Mouse (Mus musculus) ovary, postnatal 14 days (tissue): ENCODE measurements around the gene Tom1l2.

Source experiments
- DNase-seq: peaks from one replicate; pipeline ENCODE4 v3.0.0; 2022; ENCODE audit warnings: low spot score

The Tom1l2 gene

GRCm38 (mm10) chr11:60352559-60353411, at the start of gene Tom1l2, which contains the start of gene Drc3:
Tom1l2 (minus strand) TSS chr11:60352905.
Drc3 (plus strand) TSS chr11:60353329.
- peak; percentile 95 for DNase-seq

DNA sequence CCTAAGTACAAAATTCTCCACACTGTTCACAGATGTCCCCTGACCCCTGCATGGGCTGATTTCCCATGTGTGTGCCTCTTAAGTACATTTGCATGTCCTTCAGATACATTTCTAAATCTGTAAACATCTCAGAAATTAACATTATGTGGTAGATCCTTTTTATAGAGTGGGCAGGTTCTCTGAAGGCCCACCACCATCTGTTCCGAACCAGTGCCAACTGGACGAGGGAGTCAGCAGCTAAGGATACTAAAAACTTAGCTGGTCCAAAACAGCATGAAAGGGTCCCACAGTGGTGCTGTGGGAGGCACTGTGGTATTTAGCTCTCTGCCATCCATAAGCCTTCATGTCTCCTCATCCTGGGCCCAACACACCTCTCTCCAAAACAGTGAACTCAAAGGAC, 44.5 kb upstream of the Tom1l2 start:
- no peak for DNase-seq

DNA sequence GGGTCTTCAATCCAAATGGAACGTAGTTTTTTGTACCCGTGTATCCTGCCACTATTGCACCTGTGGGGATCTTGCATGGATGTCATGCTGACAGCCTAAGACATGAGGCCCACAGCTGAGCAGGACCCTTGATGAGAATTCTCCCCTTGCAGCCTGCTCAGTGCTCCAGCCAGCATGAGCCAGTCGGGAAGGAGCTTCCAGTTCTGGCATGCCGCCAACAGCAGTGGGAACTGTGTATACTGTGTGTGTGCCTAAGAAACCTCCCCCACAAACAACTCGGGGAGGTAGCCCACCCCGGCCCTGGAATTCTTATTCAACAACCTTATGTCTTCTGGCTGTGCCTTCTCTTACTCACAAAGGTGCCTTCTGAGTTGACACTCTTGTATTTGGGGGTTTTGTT, 43.8 kb upstream of the Tom1l2 start:
- no peak for DNase-seq

DNA sequence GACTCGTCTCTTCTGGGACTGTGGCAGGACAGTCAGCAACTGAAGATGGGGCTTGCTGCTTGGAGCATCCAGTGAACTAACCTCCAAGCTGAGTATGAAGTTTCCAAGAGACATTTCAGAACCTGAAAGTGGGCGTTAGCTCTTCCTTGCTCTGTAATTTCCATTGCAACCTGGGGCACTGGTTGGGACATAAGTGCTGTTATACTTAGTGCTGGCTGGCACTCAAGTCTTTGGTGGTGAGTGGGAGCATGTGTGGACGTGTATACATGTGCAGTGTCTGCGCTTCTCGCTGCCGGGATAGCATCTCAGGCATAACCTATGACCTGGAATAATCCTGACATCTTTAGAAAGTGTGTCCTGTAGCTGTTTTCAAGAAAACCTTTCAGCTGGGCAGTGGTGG, 38.6 kb upstream of the Tom1l2 start:
- DNase-seq, result no peak

DNA sequence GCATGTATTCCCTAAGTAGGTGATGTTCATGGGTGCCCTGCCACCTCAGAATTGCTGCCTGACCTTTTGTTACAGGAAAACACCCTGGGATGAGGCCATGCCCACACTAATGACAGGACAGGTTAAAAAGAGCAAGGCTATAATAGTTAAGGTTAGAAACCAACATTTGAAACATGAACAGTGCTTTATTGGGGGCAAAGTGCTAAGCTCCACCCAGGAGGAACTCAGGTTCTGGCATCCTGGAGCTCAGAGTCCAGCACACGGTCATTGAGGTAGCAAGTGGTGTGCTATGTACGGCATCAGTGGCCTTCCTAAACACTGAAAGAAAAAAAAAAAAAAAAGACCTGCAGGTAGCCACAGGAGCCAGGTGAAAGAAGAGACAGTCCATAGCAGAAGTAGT, 35.2 kb upstream of the Tom1l2 start:
- no peak for DNase-seq

DNA sequence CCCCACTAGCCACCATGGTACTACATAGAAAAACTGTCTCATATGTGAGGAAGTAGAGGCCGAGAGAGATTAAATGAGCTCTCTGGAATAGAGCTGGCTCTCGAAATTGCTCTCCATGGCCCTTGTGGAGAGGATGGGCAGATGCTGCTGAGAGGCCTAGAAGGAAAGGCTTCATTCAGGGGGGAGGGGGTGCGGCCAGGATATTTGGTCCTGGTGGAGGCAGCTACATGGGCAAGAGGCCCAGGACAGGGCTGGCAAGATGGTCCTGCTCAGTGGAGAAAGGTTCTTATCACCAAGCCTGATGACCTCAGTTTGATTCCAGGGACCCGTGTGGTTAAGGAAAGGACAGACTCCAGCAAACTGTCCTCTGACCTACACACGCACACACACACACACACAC, 33.2 kb upstream of the Tom1l2 start:
- no peak for DNase-seq

GRCm38 (mm10) chr11:60384762-60385421, 32.2 kb upstream of the Tom1l2 start:
- DNase-seq, result no peak

DNA sequence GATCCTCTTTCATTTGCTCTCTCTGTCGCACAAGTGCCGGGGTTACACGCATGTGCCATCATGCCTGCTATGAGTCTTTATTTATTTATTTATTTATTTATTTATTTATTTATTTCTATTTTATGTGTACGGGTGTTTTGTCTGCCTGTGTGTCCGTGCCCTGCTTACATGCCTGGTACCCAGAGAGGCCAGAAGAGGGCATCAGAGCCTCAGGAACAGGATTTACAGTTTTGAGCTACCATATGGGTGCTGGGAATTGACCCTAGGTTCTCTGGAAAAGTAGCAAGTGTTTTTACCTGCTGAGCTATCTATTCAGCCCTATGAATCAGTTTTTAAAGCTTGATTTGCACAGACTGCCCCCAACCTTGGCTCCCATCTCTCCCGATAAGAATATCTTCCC, 30.8 kb upstream of the Tom1l2 start:
- no peak for DNase-seq

DNA sequence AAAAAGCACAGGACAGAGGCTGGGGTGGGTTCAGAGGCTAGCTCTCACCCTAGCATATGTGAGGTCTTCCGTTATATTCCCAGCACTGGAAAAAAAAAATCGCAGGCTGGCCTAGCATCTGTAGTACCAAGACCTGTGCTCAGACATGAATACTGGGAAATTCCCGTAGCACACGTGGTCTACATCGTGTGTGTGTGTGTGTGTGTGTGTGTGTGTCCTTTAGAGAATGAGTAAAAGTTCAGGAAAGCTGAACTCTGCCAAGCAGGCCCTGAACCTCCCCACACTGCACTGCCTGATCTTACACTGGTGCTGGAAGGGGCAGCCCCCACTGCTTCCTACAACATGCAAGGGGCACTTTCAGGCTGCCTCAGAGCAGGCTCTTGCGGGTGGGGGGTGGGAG, 21.8 kb upstream of the Tom1l2 start:
- no peak for DNase-seq

DNA sequence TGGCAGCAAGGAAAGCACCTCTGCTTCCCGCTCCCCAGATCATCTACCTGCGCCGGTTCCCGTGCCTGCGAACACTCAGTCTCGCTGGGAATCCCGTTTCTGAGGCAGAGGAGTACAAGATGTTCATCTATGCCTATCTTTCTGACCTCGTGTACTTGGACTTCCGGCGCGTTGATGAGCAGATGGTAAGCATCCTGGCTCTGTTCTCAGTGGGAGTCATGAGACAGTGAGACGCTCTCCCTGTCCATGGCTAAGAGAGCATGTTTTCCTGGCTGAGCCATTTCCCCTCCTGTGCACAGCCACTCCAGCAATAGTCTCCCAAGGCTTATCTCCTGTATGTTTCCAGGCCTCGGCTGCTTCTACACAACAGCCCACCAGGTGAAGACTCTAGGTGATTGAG, 17.7 kb upstream of the Tom1l2 start:
- no peak for DNase-seq

GRCm38 (mm10) chr11:60369448-60369847, 16.7 kb upstream of the Tom1l2 start:
- DNase-seq, result no peak

DNA sequence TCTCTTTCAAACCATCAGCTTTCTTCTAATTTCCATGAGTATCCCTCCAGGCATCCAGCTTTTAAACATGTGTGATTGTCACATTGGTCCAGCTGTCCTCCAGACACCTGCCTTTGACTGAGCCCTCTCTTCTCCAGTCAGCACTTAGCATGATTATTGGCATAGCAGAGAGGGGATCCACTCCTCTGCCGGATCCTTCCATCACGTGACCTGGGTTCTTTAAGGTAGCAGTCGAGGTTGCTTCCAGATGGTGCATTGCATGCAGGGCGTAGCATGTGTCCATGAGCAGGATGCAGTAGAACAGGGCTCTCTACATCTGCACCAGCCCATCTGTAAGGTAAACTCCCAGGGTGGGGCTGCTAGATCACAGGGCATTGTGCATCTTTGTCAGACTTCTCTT, 16.2 kb upstream of the Tom1l2 start:
- DNase-seq, result no peak

- DNase-seq, result no peak
These were observed 14.6 kb upstream of the Tom1l2 start for GRCm38 (mm10) chr11:60367256-60367655.

DNA sequence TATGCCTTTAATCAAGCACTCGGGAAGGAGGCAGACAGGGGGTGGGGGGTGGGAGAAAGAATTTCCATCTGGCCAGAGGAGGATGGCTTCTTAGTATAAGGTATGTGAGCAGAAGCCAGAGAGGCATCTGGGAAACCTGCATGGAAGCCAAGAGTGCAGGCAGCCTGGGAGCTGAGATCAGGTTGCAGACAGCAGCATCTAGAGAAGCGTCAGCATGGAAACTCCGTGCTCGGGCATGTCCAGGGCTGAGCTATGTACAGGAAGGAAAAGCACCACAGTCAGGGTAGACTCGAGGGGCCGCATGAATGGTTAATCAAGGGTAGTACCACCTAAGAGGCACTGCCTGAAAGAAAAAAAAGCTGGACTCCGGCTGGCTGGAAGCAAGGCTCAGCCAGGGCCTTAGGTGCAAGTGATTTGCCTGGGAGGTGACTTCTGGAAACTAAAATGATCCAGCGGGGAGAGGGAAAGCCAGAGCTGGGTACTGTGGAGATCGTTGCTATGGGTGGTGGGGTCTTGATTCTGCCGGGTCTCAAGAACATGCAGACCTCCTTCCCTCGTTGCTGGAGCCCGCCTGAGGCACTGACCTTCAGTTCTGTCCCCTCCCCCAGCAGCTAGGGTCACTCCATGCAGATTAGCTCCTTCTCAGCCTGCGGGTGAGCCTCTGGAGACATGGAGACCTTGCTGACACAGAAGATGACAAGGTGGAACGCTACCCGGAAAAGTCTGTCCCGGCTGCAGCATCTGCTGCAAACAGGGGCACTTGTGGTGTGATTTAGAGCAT, 13.7 kb upstream of the Tom1l2 start:
- no peak for DNase-seq

DNA sequence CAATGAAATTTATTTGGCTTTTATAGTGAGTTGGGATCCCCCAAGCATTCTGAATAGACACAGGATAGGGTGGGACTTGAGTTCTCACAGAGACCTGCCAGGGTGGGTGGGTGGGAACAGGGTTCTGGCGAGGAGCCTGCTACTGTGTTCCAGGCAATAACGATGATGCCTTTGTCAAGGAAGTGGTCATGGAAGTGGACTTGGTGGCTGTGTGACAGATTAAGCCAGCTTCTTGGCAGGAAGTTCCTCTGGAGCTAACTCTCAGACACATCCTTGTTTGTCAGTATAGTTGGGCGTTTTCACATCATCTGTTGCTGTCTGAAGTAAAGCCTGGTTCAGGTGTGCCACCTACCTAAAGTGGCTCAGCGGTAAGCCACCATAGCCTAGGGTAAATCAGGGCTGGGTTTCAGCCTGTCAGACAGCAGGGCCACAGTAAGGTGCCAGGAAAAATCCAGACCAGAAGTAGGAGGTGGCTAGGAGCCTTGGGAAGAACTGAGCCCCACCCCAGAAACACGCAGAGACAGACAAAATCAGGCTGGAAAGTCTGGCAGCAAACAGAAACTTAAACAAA, 8.0 kb upstream of the Tom1l2 start:
- no peak for DNase-seq

GRCm38 (mm10) chr11:60359936-60360335, 7.2 kb upstream of the Tom1l2 start:
- DNase-seq, result no peak

- no peak for DNase-seq
These were observed 6.4 kb upstream of the Tom1l2 start for GRCm38 (mm10) chr11:60359138-60359537.

DNA sequence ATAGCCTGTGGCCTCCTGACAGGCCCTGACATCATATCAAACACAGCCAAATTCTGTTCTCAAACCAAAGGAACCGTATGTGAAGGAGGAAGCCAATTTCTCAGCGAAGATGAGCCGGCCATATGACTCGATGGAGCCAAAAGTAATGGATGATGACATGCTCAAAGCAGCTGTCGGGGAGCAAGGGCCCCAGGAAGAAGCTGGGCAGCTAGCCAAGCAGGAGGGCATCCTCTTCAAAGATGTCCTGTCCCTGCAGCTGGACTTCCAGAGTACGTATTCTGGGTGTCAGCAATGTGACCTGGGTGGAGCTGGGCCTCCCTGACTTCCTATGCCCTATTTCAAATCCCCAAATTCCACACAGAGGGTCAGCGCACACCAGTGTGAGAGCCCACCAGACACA, 5.8 kb upstream of the Tom1l2 start:
- no peak for DNase-seq

GRCm38 (mm10) chr11:60357116-60357515, 4.4 kb upstream of the Tom1l2 start:
- no peak for DNase-seq

DNA sequence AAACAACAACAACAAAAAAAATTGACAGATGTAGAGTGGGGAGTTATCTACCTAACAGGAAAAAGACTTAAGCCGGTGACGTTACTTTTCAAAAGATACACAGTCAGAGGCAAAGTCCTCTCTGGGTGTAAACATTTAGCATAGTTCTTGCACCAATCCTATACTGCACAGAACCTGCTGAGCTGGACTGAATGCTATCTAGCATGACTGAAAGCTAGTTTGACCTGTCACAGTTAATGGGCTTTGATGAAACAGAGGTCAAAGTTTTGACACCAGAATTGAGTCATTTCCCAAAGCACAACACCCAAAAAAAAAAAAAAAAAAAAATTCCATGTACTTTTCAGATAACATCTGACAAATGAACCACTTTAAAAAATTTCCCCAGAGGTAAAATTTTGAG, 3.2 kb upstream of the Tom1l2 start:
- no peak for DNase-seq

GRCm38 (mm10) chr11:60351925-60352371, 757 bp downstream of the Tom1l2 start:
- peak; percentile 13 for DNase-seq

DNA sequence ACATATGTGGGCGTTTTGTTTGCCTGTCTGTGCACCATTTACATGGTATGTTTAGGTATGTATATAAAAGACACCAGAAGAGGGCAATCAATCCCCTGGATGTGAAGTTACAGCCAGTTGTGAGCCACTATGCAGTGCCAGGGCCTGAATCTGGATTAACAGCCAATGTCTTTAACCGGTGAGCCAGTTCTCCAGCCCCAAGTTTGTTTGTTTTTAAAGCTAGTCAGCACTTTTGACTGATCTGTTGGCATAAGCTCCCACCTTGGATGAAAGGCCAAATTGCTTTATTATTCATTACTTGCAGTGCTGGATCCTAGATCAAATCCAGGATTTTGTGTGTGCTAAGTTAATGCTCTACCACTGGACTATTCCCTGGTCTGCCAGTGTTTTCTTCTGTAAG, 1.3 kb downstream of the Tom1l2 start:
- no peak for DNase-seq
